ENCODE assay signal across 8 mouse cellular contexts in genomic region chr9:64084661-64085399, GRCm38 (mm10). TPM values are rescaled to one million over a fixed set of nuclear protein-coding genes. Genes with fewer than 3 reads are reported as not detected.
DNase-seq lines count a peak whose midpoint lies in the region; ATAC-seq and TF ChIP-seq lines count a peak whose summit lies in the region.
"Had no signal": no experiment of that assay in that cellular context is flagged by ENCODE, and none has a peak within 500 bp of the region (broad histone marks: within the 10 kb centered on the region; RNA-seq: fewer than 3 reads in every experiment).

No protein-coding gene starts in this region.

- H3K27me3 ChIP-seq in heart, adult 2 months (ENCODE audit: control insufficient read depth, insufficient read depth, low read length), result no peaks in the 10 kb centered on the region
- H3K27me3 ChIP-seq in kidney, embryonic 15.5 days, result no peaks in the 10 kb centered on the region

- intact Hi-C loops in heart, adult 2 months (cut with DNase I), result loop anchor here (5.0 kb wide), 1 partner anchor 33 kb away; no protein-coding TSS in a partner anchor

- peak; percentile 44 for ATAC-seq in kidney, embryonic 15.5 days (replicated peaks; ENCODE audit: low FRiP score)

- peak overlapping the region; percentile 51 for H3K4me3 ChIP-seq in heart, adult 2 months
- H3K4me3 ChIP-seq in kidney, embryonic 15.5 days (replicated peaks), result peak overlapping the region; percentile 42

- H3K4me2 ChIP-seq in kidney, embryonic 15.5 days, result peak overlapping the region; percentile 88

- H3K9me3 ChIP-seq in kidney, embryonic 15.5 days (replicated peaks), result no peaks in the 10 kb centered on the region

- peak overlapping the region; percentile 72 for H3K9ac ChIP-seq in heart, adult 2 months (ENCODE audit: low read depth, low read length)
- H3K9ac ChIP-seq in kidney, embryonic 15.5 days, result peak overlapping the region; percentile 56

- H3K27ac ChIP-seq in heart, adult 2 months, result peak overlapping the region; percentile 74
- peak overlapping the region; percentile 74 for H3K27ac ChIP-seq in kidney, embryonic 15.5 days

- no peak for TF ChIP-seq POLR2A in heart, adult 2 months (IDR thresholded peaks at IDR 0.05; ENCODE audit: insufficient read depth, low read depth, low read length)

- peaks cover 8% of the 10 kb centered on the region for H3K4me1 ChIP-seq in heart, adult 2 months (ENCODE audit: control insufficient read depth, insufficient read depth, low read length)
- peaks cover 50% of the 10 kb centered on the region for H3K4me1 ChIP-seq in kidney, embryonic 15.5 days

- H3K79me2 ChIP-seq in heart, adult 2 months (replicated peaks; ENCODE audit: control insufficient read depth, insufficient read depth, low read length), result no peaks in the 10 kb centered on the region

- peak; percentile 87 for DNase-seq in R1 (ENCODE audit: low read depth, low spot score)
- DNase-seq in c-Kit-positive CD71-positive TER-119-positive erythroid progenitor cells, embryonic 14.5 days (ENCODE audit: low spot score), result peak; percentile 70
- DNase-seq in heart, adult 2 months, result peak; percentile 72 to 73
- peak; percentile 65 for DNase-seq in lung, postnatal 14 days
- DNase-seq in spleen, postnatal 14 days (ENCODE audit: low spot score in 2 of 2), result peak; percentile 39 to 64
- no peak for DNase-seq in layer of hippocampus, postnatal 36 days

- no peak for TF ChIP-seq EP300 in heart, adult 2 months (IDR thresholded peaks at IDR 0.05; ENCODE audit: insufficient read depth, low read depth, low read length)

- no peak for TF ChIP-seq CTCF in heart, adult 2 months (IDR thresholded peaks at IDR 0.05)

- 6% methylated on average over 47 of the region's 49 CpGs for WGBS in heart, adult 2 months
- 2% methylated on average over 48 of the region's 49 CpGs for WGBS in kidney, embryonic 15.5 days

- no peaks in the 10 kb centered on the region for H3K36me3 ChIP-seq in heart, adult 2 months (ENCODE audit: control insufficient read depth, insufficient read depth, low read length)
- no peaks in the 10 kb centered on the region for H3K36me3 ChIP-seq in kidney, embryonic 15.5 days

RNA-seq across cellular contexts. Expression of gene Lctl, which starts 32.1 kb away (rescaled TPM):
- not detected for total RNA-seq in heart, adult 2 months (2021)
- polyA plus RNA-seq in heart, adult 2 months (2012; rRNA removed), result 0.79 and 1.8 TPM in 2 replicates
- polyA plus RNA-seq in kidney, embryonic 15.5 days (2015; fragmentation: Nextera tagmentation; extraction: Ambion mirVana), result 0.16 and 0.51 TPM in 2 replicates
- total RNA-seq in layer of hippocampus, postnatal 36 days (2021), result not detected
- total RNA-seq: hematopoietic stem cell, adult 5-6 weeks had no signal

Comparison
In these comparisons a context has a peak if more than half of its experiments do, and no peak if none do; other contexts are left out.
1. DNase-seq: peak in R1 (single experiment), c-Kit-positive CD71-positive TER-119-positive erythroid progenitor cells, embryonic 14.5 days (single experiment), heart, adult 2 months (2 of 2), lung, postnatal 14 days (single experiment) and spleen, postnatal 14 days (2 of 2); none in layer of hippocampus, postnatal 36 days (0 of 2).